Mouse (Mus musculus): ENCODE measurements around the gene Tpm1.
A peak's percentile ranks its signal among the peaks of the same experiment; 100 is the strongest.

DNA sequence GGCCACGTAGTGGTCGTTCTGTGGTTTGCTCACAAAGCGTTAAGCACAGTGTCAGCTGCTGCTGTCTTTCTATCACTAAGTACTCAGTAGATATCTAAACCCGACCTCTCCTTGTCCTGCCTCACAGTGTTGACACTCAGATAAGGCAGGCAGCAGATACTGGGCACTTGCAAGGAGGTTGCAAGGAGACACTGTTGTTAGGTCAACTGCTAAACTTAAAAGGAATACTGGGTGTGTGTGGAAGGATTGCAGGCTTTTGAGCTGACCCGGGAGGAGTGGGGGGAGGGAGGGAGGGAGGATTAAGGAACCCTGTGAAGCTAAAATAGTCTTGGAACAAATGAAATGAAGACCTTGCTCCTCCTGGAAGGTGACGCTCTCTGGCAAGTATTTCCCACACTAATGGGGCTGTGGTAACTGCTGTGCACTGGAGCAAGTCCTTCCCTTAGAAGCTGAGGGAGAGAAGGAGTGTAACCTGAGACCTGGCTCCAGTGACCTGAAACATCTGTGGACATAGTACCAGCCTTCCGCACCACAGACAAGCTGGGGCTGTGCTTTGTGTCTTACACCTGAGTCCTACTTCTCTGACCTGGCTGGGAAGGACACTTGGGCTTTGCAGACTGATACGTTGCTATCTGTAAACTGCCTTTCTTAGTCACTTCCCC lies 28.6 kb upstream of the Tpm1 start:
- TF ChIP-seq CTCF (IDR thresholded peaks at IDR 0.05; ENCODE audit: borderline replicate concordance, insufficient read depth, low read length) (no peak), POLR2A (IDR thresholded peaks at IDR 0.05; ENCODE audit: low read depth, low read length) (0 out of 2 replicates have a peak, but pooled peaks have one; percentile 6)
